Mouse (Mus musculus) limb, embryonic 10.5 days (tissue): ENCODE measurements around the gene Fbxo3. TPM values are rescaled to one million over a fixed set of nuclear protein-coding genes. Genes with fewer than 3 reads are reported as not detected.
"Not testable (repeated sequence)": the region's sequence is repeated elsewhere in the genome, so short reads cannot be mapped to it uniquely, and the experiment has no call there.

Experiments
- DNase-seq: peaks from one replicate; pipeline ENCODE4 v3.0.0-alpha.2; 2017; ENCODE audit warnings: low spot score
- H3K27ac ChIP-seq: fragments of 300-500 bp; sonication (generic); 2 replicates; pipeline ENCODE4 v1.5.1; 2016; ENCODE audit warnings: mild to moderate bottlenecking
- H3K27me3 ChIP-seq: fragments of 300-500 bp; sonication (generic); 2 replicates; pipeline ENCODE4 v1.6.1; 2016; ENCODE audit warnings: low read depth, mild to moderate bottlenecking; ENCODE audit not compliant: poor library complexity, severe bottlenecking
- H3K36me3 ChIP-seq: fragments of 300-500 bp; sonication (generic); 2 replicates; pipeline ENCODE4 v1.6.1; 2016; ENCODE audit warnings: mild to moderate bottlenecking, moderate library complexity
- H3K4me1 ChIP-seq: fragments of 300-500 bp; sonication (generic); 2 replicates; pipeline ENCODE4 v1.6.1; 2016
- H3K4me3 ChIP-seq: fragments of 300-500 bp; sonication (generic); 2 replicates; pipeline ENCODE4 v1.5.1; 2016; ENCODE audit warnings: mild to moderate bottlenecking, moderate library complexity
- H3K9me3 ChIP-seq: fragments of 300-500 bp; sonication (generic); replicated peaks from 2 replicates; pipeline ENCODE4 v1.6.1; 2016; ENCODE audit warnings: mild to moderate bottlenecking
- WGBS: fragments of 180-500 bp; shearing (Covaris S2); methylation state at CpG from one replicate; pipeline ENCODE4 v1.1.7; 2016; 5-methylcytosine and 5-hydroxymethylcytosine counted together
- polyA plus RNA-seq: library from polyadenylated mRNA; unstranded; fragments of >200 nt; fragmentation: Nextera tagmentation; extraction: Ambion mirVana; gene quantifications from 2 replicates; pipeline ENCODE4 v1.2.1, GENCODE M21; 2016

Fbxo3 gene
- polyA plus RNA-seq: 39.2 and 47.8 TPM in 2 replicates

- H3K27ac ChIP-seq: peak within 1 kb of the TSS; percentile 90
- peaks cover 15% of the 10 kb centered on the region for H3K4me1 ChIP-seq
- H3K36me3 ChIP-seq: peaks cover 6% of the 10 kb centered on the region; the same call in 1 of the 2 replicates
- DNase-seq: peak; percentile 96
- no peaks in the 10 kb centered on the region for H3K27me3 ChIP-seq
- H3K9me3 ChIP-seq: no peaks in the 10 kb centered on the region
- under 1% methylated on average over 30 of the region's 44 CpGs for WGBS
- H3K4me3 ChIP-seq: peak within 1 kb of the TSS; percentile 77
These were observed at the start of gene Fbxo3 for GRCm38 (mm10) chr2:104027458-104028138. Gene Fbxo3, plus strand, starts transcription at chr2:104027721.

GRCm38 (mm10) chr2:103982250-103982649 lies 45.3 kb upstream of the Fbxo3 start:
- H3K36me3 ChIP-seq: peaks cover 7% of the 10 kb centered on the region; the same call in 1 of the 2 replicates
- peaks cover 5% of the 10 kb centered on the region; the same call in 1 of the 2 replicates for H3K27me3 ChIP-seq
- peak; percentile 89 for DNase-seq
- no peaks in the 10 kb centered on the region for H3K9me3 ChIP-seq
- H3K4me1 ChIP-seq: peaks cover 30% of the 10 kb centered on the region
- no peak overlapping the region for H3K27ac ChIP-seq
- 15% methylated on average over 5 of the region's 5 CpGs for WGBS
- H3K4me3 ChIP-seq: no peak overlapping the region

GRCm38 (mm10) chr2:103983146-103983545 lies 44.4 kb upstream of the Fbxo3 start:
- no peak for DNase-seq
- H3K27ac ChIP-seq: no peak overlapping the region
- 92% methylated on average over 10 of the region's 10 CpGs for WGBS
- no peak overlapping the region for H3K4me3 ChIP-seq
- peaks cover 7% of the 10 kb centered on the region; the same call in 1 of the 2 replicates for H3K36me3 ChIP-seq
- H3K9me3 ChIP-seq: no peaks in the 10 kb centered on the region
- peaks cover 26% of the 10 kb centered on the region for H3K4me1 ChIP-seq
- peaks cover 5% of the 10 kb centered on the region; the same call in 1 of the 2 replicates for H3K27me3 ChIP-seq

GRCm38 (mm10) chr2:103987595-103987994 lies 39.9 kb upstream of the Fbxo3 start:
- WGBS: 82% methylated on average over 8 of the region's 8 CpGs
- H3K9me3 ChIP-seq: not testable (repeated sequence)

GRCm38 (mm10) chr2:103989724-103990123 lies 37.8 kb upstream of the Fbxo3 start:
- DNase-seq: no peak
- 89% methylated on average over 6 of the region's 6 CpGs for WGBS
- peaks cover 23% of the 10 kb centered on the region; the same call in 1 of the 2 replicates for H3K27me3 ChIP-seq
- no peaks in the 10 kb centered on the region for H3K36me3 ChIP-seq
- H3K4me1 ChIP-seq: peaks cover 10% of the 10 kb centered on the region
- H3K4me3 ChIP-seq: no peak overlapping the region
- no peaks in the 10 kb centered on the region for H3K9me3 ChIP-seq
- H3K27ac ChIP-seq: no peak overlapping the region

More at GRCm38 (mm10) chr2:103987595-103987994, 39.9 kb upstream of the Fbxo3 start:
- not testable (repeated sequence) for H3K4me1 ChIP-seq, H3K36me3 ChIP-seq, H3K27ac ChIP-seq, H3K4me3 ChIP-seq, H3K27me3 ChIP-seq, DNase-seq

GRCm38 (mm10) chr2:103991303-103991702 lies 36.2 kb upstream of the Fbxo3 start:
- H3K9me3 ChIP-seq: no peaks in the 10 kb centered on the region
- peaks cover 23% of the 10 kb centered on the region; the same call in 1 of the 2 replicates for H3K27me3 ChIP-seq
- H3K4me3 ChIP-seq: no peak overlapping the region
- no peaks in the 10 kb centered on the region for H3K36me3 ChIP-seq
- no peak for DNase-seq
- peaks cover 9% of the 10 kb centered on the region for H3K4me1 ChIP-seq
- H3K27ac ChIP-seq: no peak overlapping the region

GRCm38 (mm10) chr2:103992162-103992561 lies 35.4 kb upstream of the Fbxo3 start:
- no peak for DNase-seq
- H3K4me1 ChIP-seq: peaks cover 9% of the 10 kb centered on the region
- no peak overlapping the region for H3K4me3 ChIP-seq
- peaks cover 23% of the 10 kb centered on the region; the same call in 1 of the 2 replicates for H3K27me3 ChIP-seq
- no peaks in the 10 kb centered on the region for H3K9me3 ChIP-seq
- no peak overlapping the region for H3K27ac ChIP-seq
- 76% methylated on average over 9 of the region's 9 CpGs for WGBS
- H3K36me3 ChIP-seq: no peaks in the 10 kb centered on the region

GRCm38 (mm10) chr2:103992618-103993332 lies 34.7 kb upstream of the Fbxo3 start:
- Histone ChIP-seq H3K4me3 (no peak overlapping the region), H3K27ac (no peak overlapping the region), H3K4me1 (peaks cover 9% of the 10 kb centered on the region), H3K9me3 (no peaks in the 10 kb centered on the region), H3K27me3 (peaks cover 23% of the 10 kb centered on the region; the same call in 1 of the 2 replicates), H3K36me3 (no peaks in the 10 kb centered on the region)
- DNase-seq: peak; percentile 28
- 33% methylated on average over 17 of the region's 17 CpGs for WGBS

GRCm38 (mm10) chr2:104001076-104001475 lies 26.4 kb upstream of the Fbxo3 start:
- Histone ChIP-seq H3K27ac (no peak overlapping the region), H3K36me3 (no peaks in the 10 kb centered on the region), H3K4me1 (no peaks in the 10 kb centered on the region), H3K27me3 (peaks cover 11% of the 10 kb centered on the region), H3K9me3 (no peaks in the 10 kb centered on the region), H3K4me3 (no peak overlapping the region)
- 32% methylated on average over 2 of the region's 2 CpGs for WGBS
- DNase-seq: no peak

- 86% methylated on average over 4 of the region's 4 CpGs for WGBS
- Histone ChIP-seq H3K4me3 (no peak overlapping the region), H3K27ac (no peak overlapping the region), H3K4me1 (no peaks in the 10 kb centered on the region), H3K9me3 (no peaks in the 10 kb centered on the region), H3K36me3 (no peaks in the 10 kb centered on the region), H3K27me3 (peaks cover 11% of the 10 kb centered on the region)
- DNase-seq: no peak
These were observed 25.7 kb upstream of the Fbxo3 start for GRCm38 (mm10) chr2:104001861-104002260.

- Histone ChIP-seq H3K27me3 (peaks cover 11% of the 10 kb centered on the region), H3K27ac (no peak overlapping the region), H3K4me3 (no peak overlapping the region), H3K36me3 (no peaks in the 10 kb centered on the region), H3K9me3 (no peaks in the 10 kb centered on the region), H3K4me1 (no peaks in the 10 kb centered on the region)
- WGBS: 37% methylated on average over 16 of the region's 16 CpGs
- DNase-seq: peak; percentile 57
These were observed 24.7 kb upstream of the Fbxo3 start for GRCm38 (mm10) chr2:104002711-104003413.

- Histone ChIP-seq H3K4me3 (no peak overlapping the region), H3K27me3 (peaks cover 7% of the 10 kb centered on the region), H3K9me3 (no peaks in the 10 kb centered on the region), H3K27ac (no peak overlapping the region), H3K4me1 (no peaks in the 10 kb centered on the region), H3K36me3 (no peaks in the 10 kb centered on the region)
- no peak for DNase-seq
- 88% methylated on average over 7 of the region's 7 CpGs for WGBS
These were observed 19.6 kb upstream of the Fbxo3 start for GRCm38 (mm10) chr2:104007793-104008519.
